Mouse (Mus musculus) right cerebral cortex, adult 18-20 months (tissue): ENCODE measurements at regions not wholly inside any gene's neighbourhood (a gene's known extent, or its start where the extent isn't known, plus 50 kb on each side); places are given as distances from the start of the nearest gene placed in this dataset.
"Not testable (repeated sequence)": the region's sequence is repeated elsewhere in the genome, so short reads cannot be mapped to it uniquely, and the experiment has no call there.

Source experiments
- DNase-seq: peaks from one replicate; pipeline ENCODE4 v3.0.0; 2022; ENCODE audit warnings: mixed read lengths

- no peak for DNase-seq
Measured at GRCm38 (mm10) chr7:122820587-122821535, 144.6 kb upstream of the Rbbp6 start.

GRCm38 (mm10) chr7:122823429-122823828 lies 142.1 kb upstream of the Rbbp6 start:
- peak; percentile 64 for DNase-seq

DNA sequence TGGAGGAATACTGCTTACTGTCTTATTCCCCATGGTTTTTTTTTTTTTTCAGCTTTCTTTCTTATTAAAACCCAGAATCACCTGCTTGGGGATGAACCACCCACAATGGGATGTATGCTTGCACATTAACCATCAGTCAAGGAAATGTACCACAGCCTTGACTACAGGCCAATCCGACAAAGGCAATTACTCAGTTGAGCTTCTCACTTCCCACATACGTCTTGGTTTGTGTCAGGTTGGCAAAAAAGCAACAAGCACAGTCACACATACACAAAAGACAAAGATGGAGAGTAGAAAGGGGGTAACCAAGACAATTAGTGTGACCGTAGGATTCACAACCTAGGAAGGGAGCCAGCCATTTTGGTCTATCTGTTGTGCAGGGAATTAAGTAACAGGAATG lies 126.4 kb upstream of the Rbbp6 start:
- peak; percentile 9 for DNase-seq

DNA sequence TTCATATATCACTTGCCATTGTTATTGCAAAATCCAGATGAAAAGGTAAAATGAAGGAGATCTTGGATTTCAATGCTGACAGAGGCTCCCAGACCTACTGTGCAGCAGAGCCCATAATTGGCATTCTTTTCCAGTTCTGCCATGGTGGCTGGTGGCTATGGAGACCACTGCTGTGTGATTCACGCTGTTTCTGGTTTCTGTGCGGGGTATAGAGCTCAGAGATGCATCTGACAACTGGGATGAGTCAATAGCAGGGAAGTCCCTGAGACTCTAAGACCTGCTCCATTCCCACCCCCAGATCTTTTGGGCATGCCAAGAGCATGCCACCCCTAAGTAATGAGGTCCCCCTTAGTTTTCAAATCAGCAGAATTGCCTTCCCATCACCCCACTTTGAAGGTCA lies 120.7 kb upstream of the Rbbp6 start:
- DNase-seq: peak; percentile 15

DNA sequence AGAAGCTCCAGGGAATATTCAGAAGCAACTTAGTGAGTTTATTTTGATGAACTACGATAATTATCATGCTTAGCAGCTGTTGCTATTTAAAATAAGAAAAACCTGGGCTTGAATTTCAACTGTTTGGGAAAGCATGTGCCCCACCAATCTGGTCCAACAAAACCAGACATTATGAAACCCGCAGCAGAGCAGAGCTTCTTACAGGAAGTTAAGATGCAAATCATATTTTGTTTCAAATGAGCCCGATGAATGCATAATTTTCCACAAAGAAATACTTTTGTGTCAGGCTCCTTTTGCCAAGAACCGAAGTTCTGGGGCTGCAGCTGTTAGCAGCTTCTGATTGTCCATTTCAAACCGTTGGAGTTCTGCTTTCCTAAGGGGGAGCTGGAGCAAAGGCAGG lies 118.1 kb upstream of the Rbbp6 start:
- peak; percentile 40 for DNase-seq

DNA sequence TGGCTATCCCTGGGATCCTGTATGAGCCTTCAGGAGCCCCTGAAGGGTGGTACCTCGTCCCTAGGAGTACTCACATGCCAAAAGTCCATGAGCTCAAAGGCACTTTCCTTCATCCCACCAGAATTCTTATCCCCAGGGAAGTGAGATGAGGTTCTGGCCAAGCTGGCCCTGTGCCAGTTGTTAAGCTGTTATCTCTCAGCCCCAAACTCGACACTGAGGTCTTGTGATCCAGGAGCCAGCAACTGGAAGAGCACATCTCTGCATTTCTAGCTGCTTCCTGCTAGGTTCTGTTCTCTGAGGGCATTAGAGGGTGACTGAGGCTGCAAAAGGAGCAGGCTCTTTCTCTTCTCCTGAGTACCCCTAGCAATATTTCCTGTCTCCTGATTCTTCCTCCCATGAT lies 92.1 kb upstream of the Rbbp6 start:
- no peak for DNase-seq

DNA sequence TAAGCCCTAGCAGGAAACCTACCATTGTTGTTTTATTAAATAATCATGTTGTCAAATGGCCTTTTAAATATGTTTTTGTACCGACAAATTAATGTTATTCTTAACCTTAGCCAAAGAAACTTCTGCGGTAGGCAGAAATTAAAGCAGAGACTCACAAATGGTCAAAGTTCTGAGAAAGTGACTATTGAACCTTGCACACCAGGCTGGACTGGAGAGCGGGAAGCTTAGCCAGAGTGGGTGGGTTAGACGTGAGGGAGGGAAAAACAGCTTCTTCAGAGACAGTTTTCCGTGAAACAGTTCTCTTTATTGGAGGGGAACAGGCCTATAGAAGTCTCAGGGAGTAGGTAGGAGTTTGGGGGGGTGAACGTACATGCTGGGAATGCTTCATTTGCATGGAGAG lies 89.2 kb upstream of the Rbbp6 start:
- no peak for DNase-seq

DNA sequence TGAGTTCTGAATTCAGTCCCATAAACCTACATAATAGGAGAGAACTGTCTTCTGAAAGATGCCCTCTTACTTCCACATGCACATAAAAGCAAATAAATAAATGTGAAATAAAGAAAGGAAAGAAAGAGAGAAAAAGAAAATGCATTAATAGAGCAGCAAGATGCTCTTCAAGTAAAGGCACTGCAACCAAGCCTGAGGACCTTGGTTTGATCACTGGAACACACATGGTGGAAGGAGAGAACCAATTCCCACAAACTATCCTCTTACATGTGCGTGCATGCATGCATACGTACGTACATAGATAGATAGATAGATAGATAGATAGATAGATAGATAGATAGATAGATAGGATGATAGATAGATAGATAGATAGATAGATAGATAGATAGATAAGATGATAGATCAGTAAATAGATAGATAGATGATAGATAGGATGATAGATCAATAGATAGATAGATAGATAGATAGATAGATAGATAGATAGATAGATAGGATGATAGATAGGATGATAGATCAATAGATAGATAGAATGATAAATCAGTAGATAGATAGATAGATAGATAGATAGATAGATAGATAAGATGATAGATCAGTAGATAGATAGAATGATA lies 83.5 kb upstream of the Rbbp6 start:
- DNase-seq: not testable (repeated sequence)

DNA sequence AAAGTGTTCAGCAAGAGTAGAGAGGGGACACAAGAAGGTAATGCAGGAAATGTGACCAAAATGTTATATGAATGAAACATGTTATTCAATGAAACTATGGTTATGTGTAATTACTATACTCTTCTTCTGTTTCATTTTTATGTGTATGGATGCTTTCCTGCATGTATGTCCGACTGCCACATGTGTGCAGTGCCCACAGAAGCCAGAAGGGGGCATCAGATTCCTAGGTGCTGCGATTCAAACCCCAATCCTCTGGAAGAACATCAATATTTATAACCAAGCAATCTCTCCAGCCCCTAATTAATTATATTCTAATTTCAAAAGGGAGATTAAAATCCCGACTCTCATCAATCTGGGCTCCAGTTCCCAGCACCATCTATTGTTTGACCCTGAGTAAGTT lies 78.7 kb upstream of the Rbbp6 start:
- no peak for DNase-seq

GRCm38 (mm10) chr7:122897148-122897547 lies 68.3 kb upstream of the Rbbp6 start:
- DNase-seq: no peak

GRCm38 (mm10) chr7:122906056-122906455 lies 59.4 kb upstream of the Rbbp6 start:
- peak; percentile 24 for DNase-seq

- peak; percentile 33 for DNase-seq
Measured at GRCm38 (mm10) chr7:122909296-122909695, 56.2 kb upstream of the Rbbp6 start.
